In the genomic region with DNA sequence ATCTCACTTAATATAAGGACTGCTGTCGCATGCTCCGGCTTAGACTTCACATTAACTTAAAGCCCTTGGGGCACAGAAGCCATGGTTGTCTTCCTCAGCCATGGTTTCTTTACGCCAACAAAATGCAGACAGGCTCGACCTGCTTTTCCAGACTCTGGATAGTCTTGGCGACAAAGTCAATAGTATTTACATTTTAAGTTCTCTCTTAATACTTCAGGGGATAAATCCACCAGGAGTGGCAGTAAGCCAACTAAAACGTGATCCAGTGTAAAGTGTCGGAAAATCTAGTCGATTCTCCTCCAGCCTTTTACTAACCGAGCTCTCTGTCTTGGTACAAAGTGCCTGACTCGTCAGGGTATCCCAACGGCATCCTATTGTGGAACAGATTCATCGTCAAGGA, we compare ENCODE assay signal across 9 mouse cellular contexts. TPM values are rescaled to one million over a fixed set of nuclear protein-coding genes. Genes with fewer than 3 reads are reported as not detected.
DNase-seq lines count a peak whose midpoint lies in the region; ATAC-seq and TF ChIP-seq lines count a peak whose summit lies in the region.
"Had no signal": no experiment of that assay in that cellular context is flagged by ENCODE, and none has a peak within 500 bp of the region (broad histone marks: within the 10 kb centered on the region; RNA-seq: fewer than 3 reads in every experiment).

No protein-coding gene starts in this region.

- H3K9ac ChIP-seq in liver, adult 2 months (ENCODE audit: low read depth, low read length) = no peak overlapping the region; the same call in 1 of the 2 replicates
- H3K9ac ChIP-seq in forebrain, embryonic 12.5 days = no peak overlapping the region
- H3K9ac ChIP-seq in liver, embryonic 13.5 days = peak overlapping the region; percentile 89
- 0 out of 2 replicates have a peak overlapping the region, but pooled peaks have one; percentile 91 for H3K9ac ChIP-seq in stomach, embryonic 14.5 days (replicated peaks; ENCODE audit: low read depth, low read length)

- H3K27ac ChIP-seq in liver, adult 2 months (replicated peaks; ENCODE audit: insufficient read depth, low read depth, low read length) = no peak overlapping the region
- no peak overlapping the region for H3K27ac ChIP-seq in forebrain, embryonic 12.5 days
- H3K27ac ChIP-seq in liver, embryonic 13.5 days = no peak overlapping the region; the same call in 1 of the 2 replicates
- no peak overlapping the region for H3K27ac ChIP-seq in stomach, embryonic 14.5 days (ENCODE audit: low read length)

- no peak for TF ChIP-seq CTCF in liver, adult 2 months (IDR thresholded peaks at IDR 0.05; ENCODE audit: low read depth, low read length)

- H3K36me3 ChIP-seq in liver, adult 2 months (ENCODE audit: control insufficient read depth, insufficient read depth, low read length) = peaks cover 2% of the 10 kb centered on the region; the same call in 1 of the 2 replicates
- H3K36me3 ChIP-seq in forebrain, embryonic 12.5 days (replicated peaks) = peaks cover 14% of the 10 kb centered on the region
- H3K36me3 ChIP-seq in liver, embryonic 13.5 days = peaks cover 19% of the 10 kb centered on the region
- H3K36me3 ChIP-seq in stomach, embryonic 14.5 days (ENCODE audit: control insufficient read depth, insufficient read depth, low read length) = peaks cover 8% of the 10 kb centered on the region

- DNase-seq in liver, adult 2 months (ENCODE audit: extremely low read depth, low read depth, low spot score) = peak; percentile 14
- no peak for DNase-seq in liver
- DNase-seq in liver, embryonic 13.5 days = no peak
- no peak for DNase-seq in gastrocnemius, adult 18-20 months (ENCODE audit: low spot score)
- DNase-seq in retina, embryonic 14.5 days (ENCODE audit: low spot score) = no peak
- no peak for DNase-seq in kidney, postnatal 4 days
- DNase-seq: kidney, postnatal 25 days had no signal

- ATAC-seq in forebrain, embryonic 12.5 days (ENCODE audit: low FRiP score) = no peak
- ATAC-seq in liver, embryonic 13.5 days (ENCODE audit: low read depth) = no peak
- ATAC-seq in stomach, embryonic 14.5 days (ENCODE audit: insufficient number of reproducible peaks, insufficient read depth, low FRiP score, low read depth) = no peak

- no peaks in the 10 kb centered on the region for H3K27me3 ChIP-seq in liver, adult 2 months (ENCODE audit: control insufficient read depth, insufficient read depth, low read length)
- peaks cover 18% of the 10 kb centered on the region for H3K27me3 ChIP-seq in forebrain, embryonic 12.5 days
- peaks cover 10% of the 10 kb centered on the region; the same call in 1 of the 2 replicates for H3K27me3 ChIP-seq in liver, embryonic 13.5 days
- no peaks in the 10 kb centered on the region for H3K27me3 ChIP-seq in stomach, embryonic 14.5 days (ENCODE audit: control insufficient read depth, insufficient read depth, low read length)

- TF ChIP-seq POLR2A in liver, adult 2 months (IDR thresholded peaks at IDR 0.05; ENCODE audit: extremely low read depth, insufficient read depth, low read length) = no peak

- WGBS in liver, adult 2 months = 56% methylated on average over 12 of the region's 12 CpGs
- 77% methylated on average over 12 of the region's 12 CpGs for WGBS in forebrain, embryonic 12.5 days
- 59% methylated on average over 12 of the region's 12 CpGs for WGBS in liver, embryonic 13.5 days (ENCODE audit: insufficient replicate concordance)
- WGBS in stomach, embryonic 14.5 days = 72% methylated on average over 12 of the region's 12 CpGs

- H3K4me1 ChIP-seq in liver, adult 2 months (ENCODE audit: control insufficient read depth, insufficient read depth, low read length) = peaks cover 14% of the 10 kb centered on the region
- peaks cover 16% of the 10 kb centered on the region for H3K4me1 ChIP-seq in forebrain, embryonic 12.5 days
- peaks cover 29% of the 10 kb centered on the region for H3K4me1 ChIP-seq in liver, embryonic 13.5 days (replicated peaks)
- H3K4me1 ChIP-seq in stomach, embryonic 14.5 days (ENCODE audit: control insufficient read depth, insufficient read depth, low read length) = peaks cover 10% of the 10 kb centered on the region; the same call in 1 of the 2 replicates

- peaks cover 15% of the 10 kb centered on the region; the same call in 1 of the 2 replicates for H3K79me2 ChIP-seq in liver, adult 2 months (ENCODE audit: control insufficient read depth, insufficient read depth, low read length)

- no peak overlapping the region for H3K4me3 ChIP-seq in liver, adult 2 months (ENCODE audit: insufficient read depth, low read depth, low read length)
- peak overlapping the region; percentile 97 for H3K4me3 ChIP-seq in forebrain, embryonic 12.5 days (replicated peaks)
- peak overlapping the region; percentile 96 for H3K4me3 ChIP-seq in liver, embryonic 13.5 days (replicated peaks)
- peak overlapping the region; percentile 91 for H3K4me3 ChIP-seq in stomach, embryonic 14.5 days (ENCODE audit: low read depth, low read length)

- H3K9me3 ChIP-seq in forebrain, embryonic 12.5 days = no peaks in the 10 kb centered on the region
- H3K9me3 ChIP-seq in liver, embryonic 13.5 days (replicated peaks) = no peaks in the 10 kb centered on the region
- no peaks in the 10 kb centered on the region for H3K9me3 ChIP-seq in stomach, embryonic 14.5 days (ENCODE audit: control insufficient read depth, low read depth, low read length)

- peak overlapping the region; percentile 69 for H3K4me2 ChIP-seq in forebrain, embryonic 12.5 days
- H3K4me2 ChIP-seq in liver, embryonic 13.5 days = peak overlapping the region; percentile 85
- H3K4me2 ChIP-seq in stomach, embryonic 14.5 days (replicated peaks; ENCODE audit: low read depth, low read length) = peak overlapping the region; percentile 62

RNA-seq across cellular contexts. Expression of gene Naxd, which starts 1.0 kb away (rescaled TPM):
- total RNA-seq in liver, adult 2 months (2014; rRNA removed) = 84.7 and 94.8 TPM in 2 replicates
- 110 and 112 TPM in 2 replicates for polyA plus RNA-seq in liver, adult 2 months (2012; rRNA removed)
- 119 and 127 TPM in 2 replicates for polyA plus RNA-seq in forebrain, embryonic 12.5 days (2016; fragmentation: Nextera tagmentation; extraction: Ambion mirVana)
- polyA plus RNA-seq in liver, embryonic 13.5 days (2015; fragmentation: Nextera tagmentation; extraction: Ambion mirVana) = 39.6 and 40.4 TPM in 2 replicates
- 123 and 133 TPM in 2 replicates for polyA plus RNA-seq in stomach, embryonic 14.5 days (2014; fragmentation: Nextera tagmentation; extraction: Ambion mirVana)
- 10 to 100 TPM; 25.4 to 26.0 TPM for total RNA-seq in gastrocnemius, adult 18-20 months (2021)

RNA-seq across cellular contexts. Expression of gene Rab20, which starts 19.8 kb away (rescaled TPM):
- 15.9 and 19.7 TPM in 2 replicates for total RNA-seq in liver, adult 2 months (2014; rRNA removed)
- polyA plus RNA-seq in liver, adult 2 months (2012; rRNA removed) = 21.2 and 23.0 TPM in 2 replicates
- polyA plus RNA-seq in forebrain, embryonic 12.5 days (2016; fragmentation: Nextera tagmentation; extraction: Ambion mirVana) = 0.36 and 0.74 TPM in 2 replicates
- 3.1 and 3.5 TPM in 2 replicates for polyA plus RNA-seq in liver, embryonic 13.5 days (2015; fragmentation: Nextera tagmentation; extraction: Ambion mirVana)
- polyA plus RNA-seq in stomach, embryonic 14.5 days (2014; fragmentation: Nextera tagmentation; extraction: Ambion mirVana) = 4.6 and 6.2 TPM in 2 replicates
- total RNA-seq in gastrocnemius, adult 18-20 months (2021) = 1 to 10 TPM; 2.5 to 4.6 TPM

RNA-seq across cellular contexts. Expression of gene Cars2, which starts 52.3 kb away (rescaled TPM):
- 22.6 and 23.9 TPM in 2 replicates for total RNA-seq in liver, adult 2 months (2014; rRNA removed)
- polyA plus RNA-seq in liver, adult 2 months (2012; rRNA removed) = 27.0 and 31.2 TPM in 2 replicates
- polyA plus RNA-seq in forebrain, embryonic 12.5 days (2016; fragmentation: Nextera tagmentation; extraction: Ambion mirVana) = 19.9 and 21.4 TPM in 2 replicates
- 17.9 and 19.4 TPM in 2 replicates for polyA plus RNA-seq in liver, embryonic 13.5 days (2015; fragmentation: Nextera tagmentation; extraction: Ambion mirVana)
- 25.0 and 35.5 TPM in 2 replicates for polyA plus RNA-seq in stomach, embryonic 14.5 days (2014; fragmentation: Nextera tagmentation; extraction: Ambion mirVana)
- total RNA-seq in gastrocnemius, adult 18-20 months (2021) = 10 to 100 TPM; 13.6 to 15.4 TPM

RNA-seq across cellular contexts. Expression of gene Ing1, which starts 57.1 kb away (rescaled TPM):
- total RNA-seq in liver, adult 2 months (2014; rRNA removed) = 5.8 and 9.5 TPM in 2 replicates
- polyA plus RNA-seq in liver, adult 2 months (2012; rRNA removed) = 5.5 and 6.5 TPM in 2 replicates
- 43.6 and 47.2 TPM in 2 replicates for polyA plus RNA-seq in forebrain, embryonic 12.5 days (2016; fragmentation: Nextera tagmentation; extraction: Ambion mirVana)
- polyA plus RNA-seq in liver, embryonic 13.5 days (2015; fragmentation: Nextera tagmentation; extraction: Ambion mirVana) = 16.3 and 16.5 TPM in 2 replicates
- polyA plus RNA-seq in stomach, embryonic 14.5 days (2014; fragmentation: Nextera tagmentation; extraction: Ambion mirVana) = 36.7 and 40.3 TPM in 2 replicates
- 10 to 100 TPM; 11.6 to 14.4 TPM for total RNA-seq in gastrocnemius, adult 18-20 months (2021)

Comparison
In these comparisons a context has a peak if more than half of its experiments do, and no peak if none do; other contexts are left out.
1. H3K9ac ChIP-seq: peak in liver, embryonic 13.5 days (single experiment) and stomach, embryonic 14.5 days (single experiment); none in liver, adult 2 months (single experiment) and forebrain, embryonic 12.5 days (single experiment).
2. Peak in every context shown above with its lines, with median percentiles within 50 percentile points of each other: H3K4me2 ChIP-seq.